Mouse (Mus musculus): ENCODE data around the gene Pcgf2.

DNA sequence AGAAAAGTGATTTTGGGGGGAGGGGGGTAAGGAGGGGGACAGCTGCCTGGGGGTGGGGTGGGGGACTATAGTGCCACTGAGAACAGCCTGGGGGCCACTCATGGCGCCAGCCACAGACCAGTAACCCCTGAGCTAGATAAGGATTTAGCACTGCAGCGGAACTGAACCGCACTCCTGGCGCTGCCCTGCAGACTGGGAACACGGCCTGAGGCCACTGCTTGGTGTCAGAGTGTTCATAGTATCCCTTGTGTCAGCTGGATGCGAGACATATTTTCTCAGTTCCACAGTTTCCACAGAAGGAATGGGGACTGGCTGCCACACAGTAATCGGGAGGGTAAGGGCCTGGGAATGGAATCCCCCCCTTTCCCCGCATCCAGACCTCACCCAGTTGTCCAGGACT lies 15.7 kb upstream of the Pcgf2 start:
- no peak for TF ChIP-seq CTCF (IDR thresholded peaks at IDR 0.05; ENCODE audit: low read depth, low read length)
- no peak for TF ChIP-seq POLR2A (IDR thresholded peaks at IDR 0.05; ENCODE audit: extremely low read depth, insufficient read depth, low read length)

All from liver, adult 2 months (tissue).